Mouse (Mus musculus): ENCODE measurements around the gene Arhgdig.

DNA sequence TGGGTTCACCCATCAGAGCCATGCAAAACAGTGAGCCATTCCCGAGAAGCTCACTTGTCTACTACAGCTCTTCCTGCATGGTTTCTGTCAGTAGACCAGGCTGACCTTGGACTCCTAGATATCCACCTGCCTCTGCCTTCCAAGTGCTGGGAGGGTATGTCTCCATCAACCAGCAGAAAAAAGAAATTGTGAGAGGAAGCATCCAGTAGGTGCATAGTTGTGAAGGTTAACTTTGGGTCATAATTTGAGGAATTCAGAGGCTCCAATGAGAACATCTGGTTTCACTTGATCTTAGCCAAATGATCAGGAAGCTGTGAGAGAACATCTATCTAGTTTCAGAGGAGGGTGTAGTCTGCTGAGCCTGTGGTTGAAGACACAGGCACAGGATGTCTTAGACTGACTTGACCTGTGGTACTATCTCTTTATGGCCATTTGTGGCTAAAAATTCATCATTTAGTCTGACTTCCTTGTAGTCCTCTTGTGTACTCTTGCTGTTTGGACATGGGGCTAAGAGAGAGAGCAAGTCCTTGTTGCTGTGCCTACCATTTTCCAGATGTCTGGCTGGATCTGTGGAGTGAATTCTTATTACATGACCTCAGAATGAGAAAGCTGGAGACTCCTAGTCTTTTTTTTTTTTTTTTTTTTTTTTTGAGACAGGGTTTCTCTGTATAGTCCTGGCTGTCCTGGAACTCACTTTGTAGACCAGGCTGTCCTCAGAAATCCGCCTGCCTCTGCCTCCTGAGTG is 55.5 kb downstream of the Arhgdig start:
- TF ChIP-seq CTCF (IDR thresholded peaks at IDR 0.05; ENCODE audit: low read depth, low read length): no peak
- no peak for TF ChIP-seq POLR2A (IDR thresholded peaks at IDR 0.05; ENCODE audit: borderline replicate concordance, low read depth, low read length)

Data from bone marrow macrophage, adult 2 months (primary cell).